Mouse (Mus musculus): ENCODE measurements at regions not wholly inside any gene's neighbourhood (a gene's known extent, or its start where the extent isn't known, plus 50 kb on each side); places are given as distances from the start of the nearest gene placed in this dataset.

DNA sequence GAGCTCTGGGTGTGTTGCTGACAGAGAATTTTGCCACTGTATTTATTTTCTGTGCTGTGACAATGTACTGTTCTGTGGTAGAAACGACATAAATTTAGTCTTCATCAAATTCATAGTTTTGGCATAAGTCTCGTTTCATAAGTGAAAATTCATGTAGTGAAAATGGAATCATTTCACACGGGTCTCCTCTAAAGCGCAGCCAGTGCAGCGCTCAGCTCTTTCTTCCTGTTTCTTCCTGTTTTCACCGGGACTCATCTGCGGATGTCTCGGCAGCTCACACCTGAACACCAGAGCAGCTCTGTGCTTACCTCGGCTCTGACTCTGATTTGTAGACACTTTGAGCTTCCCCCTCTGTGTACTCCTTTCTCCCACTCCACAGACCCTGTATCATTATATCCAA lies 85.2 kb upstream of the Prkd1 start:
- DNase-seq (ENCODE audit: low spot score in 2 of 2) = no peak

DNA sequence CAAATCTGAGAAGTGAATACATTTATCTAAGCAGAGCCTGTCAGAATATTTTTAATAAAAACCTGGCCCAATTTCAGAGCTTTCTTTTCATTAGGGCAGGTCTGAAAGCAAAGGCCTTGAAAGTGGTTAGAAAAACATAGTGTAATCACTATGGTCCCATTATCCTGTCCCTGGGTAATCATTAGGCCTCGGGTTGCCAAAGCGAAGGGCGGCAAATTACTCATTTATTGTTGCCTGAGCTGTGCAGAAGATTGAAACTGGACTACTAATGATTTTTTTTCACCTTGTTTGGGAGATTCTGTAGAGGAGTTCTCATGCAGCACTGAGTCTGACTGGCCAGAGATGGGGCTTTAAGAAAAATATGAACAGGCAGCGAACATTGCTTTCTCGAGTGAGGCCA lies 63.7 kb upstream of the Prkd1 start:
- no peak for DNase-seq (ENCODE audit: low spot score in 2 of 2)

DNA sequence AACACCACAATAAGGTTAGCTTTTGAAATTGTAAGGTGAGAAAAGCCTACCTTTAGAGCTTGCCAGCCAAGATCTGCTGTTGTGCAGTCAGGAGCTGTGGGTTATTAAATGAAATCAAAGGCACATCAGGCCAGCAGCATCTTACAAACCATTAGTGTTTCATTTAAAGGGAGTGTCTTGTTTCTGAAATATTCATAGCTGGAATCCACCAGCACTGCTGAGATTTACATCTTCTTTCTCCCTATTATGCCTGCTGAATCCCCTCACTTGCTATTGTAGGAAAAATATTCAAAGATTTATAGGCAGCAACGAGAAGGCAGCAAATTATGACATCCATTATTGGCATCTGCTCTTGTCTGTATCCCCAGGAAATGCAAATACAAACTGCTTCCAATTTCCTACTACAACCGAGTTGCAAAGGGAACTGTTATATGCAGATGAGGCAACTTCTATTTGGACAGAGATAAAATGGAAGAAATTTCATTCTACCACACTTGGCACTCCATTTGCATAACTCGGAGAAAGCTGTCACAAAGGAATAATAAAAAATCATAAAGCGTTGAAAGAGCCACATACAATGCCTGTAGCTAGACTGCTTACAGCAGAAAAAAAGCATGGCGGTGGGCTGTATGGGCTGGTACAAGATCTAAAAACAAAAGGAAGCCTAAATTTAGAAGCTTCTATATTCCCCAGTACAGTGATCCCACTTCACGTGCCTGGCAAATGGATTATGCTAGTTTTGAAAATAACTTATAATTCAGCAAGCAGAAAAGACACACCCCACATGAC lies 60.3 kb upstream of the Prkd1 start:
- DNase-seq (ENCODE audit: low spot score in 2 of 2) = no peak

DNA sequence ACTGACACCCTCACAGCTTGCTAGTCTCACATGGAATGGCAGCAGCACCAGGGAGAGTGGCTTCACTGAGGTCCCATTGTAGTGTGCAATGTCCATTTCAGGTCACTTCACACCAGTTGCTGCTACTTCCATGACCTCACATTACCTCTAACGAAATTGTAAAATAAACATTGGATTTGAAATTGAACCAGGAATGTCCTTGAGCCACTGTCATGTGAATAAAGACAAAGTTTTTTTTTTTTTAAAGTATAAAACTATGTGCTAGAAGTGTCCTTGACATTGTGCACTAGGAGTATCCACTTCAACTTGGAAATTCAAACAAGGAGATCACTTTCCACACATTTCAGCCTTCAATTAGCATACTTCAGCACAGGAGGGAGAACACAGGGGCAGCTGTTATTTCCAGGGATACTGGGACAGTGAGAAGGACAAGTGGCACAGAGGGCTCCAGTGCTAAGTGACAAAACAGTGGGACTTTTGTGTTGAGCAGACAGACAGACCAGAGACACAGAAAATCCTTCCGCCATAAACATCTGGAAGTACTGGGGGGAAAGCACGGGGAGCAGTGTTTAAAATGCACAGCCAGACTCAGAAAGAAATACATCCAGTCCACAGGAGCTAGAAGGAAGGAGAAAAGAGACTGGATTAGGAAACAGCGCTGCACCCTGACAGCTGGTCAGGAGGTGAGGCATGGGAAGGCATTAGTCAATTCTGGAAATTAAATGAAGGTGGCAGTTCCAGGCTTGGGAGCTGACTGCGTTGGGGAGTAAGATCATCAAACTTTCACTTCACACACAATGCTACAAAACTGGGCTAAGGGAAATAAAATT lies 49.9 kb upstream of the Prkd1 start:
- DNase-seq (ENCODE audit: low spot score in 2 of 2) = peak; percentile 3 to 9

Measured in layer of hippocampus, adult 8-10 months (tissue).